Mouse (Mus musculus) hindbrain, embryonic 11.5 days (tissue): ENCODE results near the gene Sema5a. TPM values are rescaled to one million over a fixed set of nuclear protein-coding genes. Genes with fewer than 3 reads are reported as not detected.

Experiments used
- ATAC-seq: fragments of 200-750 bp; cut with Nextera tagmentation; 2 replicates; pipeline ENCODE4 v1.8.0; 2017; ENCODE audit warnings: mild to moderate bottlenecking, moderate TSS enrichment, moderate library complexity; ENCODE audit not compliant: low FRiP score
- DNase-seq: peaks from one replicate; pipeline ENCODE4 v3.0.0-alpha.2; 2015; ENCODE audit warnings: low spot score
- H3K27ac ChIP-seq: fragments of 300-500 bp; sonication (generic); 2 replicates; pipeline ENCODE4 v1.5.1; 2014; ENCODE audit warnings: mild to moderate bottlenecking, low read depth, low read length
- H3K27me3 ChIP-seq: fragments of 300-500 bp; sonication (generic); 2 replicates; pipeline ENCODE4 v1.6.1; 2014; ENCODE audit warnings: mild to moderate bottlenecking, low read length, moderate library complexity, mixed read lengths; ENCODE audit not compliant: control insufficient read depth, insufficient read depth
- H3K36me3 ChIP-seq: fragments of 300-500 bp; sonication (generic); 2 replicates; pipeline ENCODE4 v1.6.1; 2014; ENCODE audit warnings: mild to moderate bottlenecking, low read length, moderate library complexity, mixed read lengths; ENCODE audit not compliant: control insufficient read depth, insufficient read depth
- H3K4me1 ChIP-seq: fragments of 300-500 bp; sonication (generic); replicated peaks from 2 replicates; pipeline ENCODE4 v1.6.1; 2014; ENCODE audit warnings: low read length, mixed read lengths; ENCODE audit not compliant: control insufficient read depth, insufficient read depth
- H3K4me2 ChIP-seq: fragments of 300-500 bp; sonication (generic); replicated peaks from 2 replicates; pipeline ENCODE4 v1.6.1; 2014; ENCODE audit warnings: mild to moderate bottlenecking, low read depth, low read length
- H3K4me3 ChIP-seq: fragments of 300-500 bp; sonication (generic); 2 replicates; pipeline ENCODE4 v1.5.1; 2014; ENCODE audit warnings: low read depth, low read length
- H3K9ac ChIP-seq: fragments of 300-500 bp; sonication (generic); 2 replicates; pipeline ENCODE4 v1.6.1; 2014; ENCODE audit warnings: low read depth, low read length
- H3K9me3 ChIP-seq: fragments of 300-500 bp; sonication (generic); 2 replicates; pipeline ENCODE4 v1.6.1; 2016; ENCODE audit warnings: low read length; ENCODE audit not compliant: control insufficient read depth
- WGBS: fragments of 180-500 bp; shearing (Covaris S2); extraction: QIAGEN DNeasy Blood & Tissue Kit; methylation state at CpG from one replicate; pipeline ENCODE4 v1.1.7; 2014; 5-methylcytosine and 5-hydroxymethylcytosine counted together
- polyA plus RNA-seq: library from polyadenylated mRNA; unstranded; fragments of >200 nt; fragmentation: Nextera tagmentation; extraction: Ambion mirVana; gene quantifications from 2 replicates; pipeline ENCODE4 v1.2.1, GENCODE M21; 2014

The Sema5a gene
- polyA plus RNA-seq, 1 experiment from 2014 or later = 7.5 TPM

GRCm38 (mm10) chr15:32343544-32343943 is 98.9 kb downstream of the Sema5a start:
- 86% methylated on average over 5 of the region's 5 CpGs for WGBS
- Histone ChIP-seq H3K27ac (no peak overlapping the region), H3K4me2 (no peak overlapping the region), H3K36me3 (no peaks in the 10 kb centered on the region), H3K4me3 (no peak overlapping the region), H3K27me3 (no peaks in the 10 kb centered on the region), H3K4me1 (no peaks in the 10 kb centered on the region), H3K9me3 (no peaks in the 10 kb centered on the region), H3K9ac (no peak overlapping the region)
- ATAC-seq = no peak
- no peak for DNase-seq

- no peaks in the 10 kb centered on the region for H3K9me3 ChIP-seq
- DNase-seq (no peak), ATAC-seq (no peak)
- no peaks in the 10 kb centered on the region for H3K4me1 ChIP-seq
- H3K36me3 ChIP-seq = no peaks in the 10 kb centered on the region
- no peak overlapping the region for H3K27ac ChIP-seq
- no peaks in the 10 kb centered on the region for H3K27me3 ChIP-seq
- 93% methylated on average over 5 of the region's 5 CpGs for WGBS
- no peak overlapping the region for H3K9ac ChIP-seq
- H3K4me2 ChIP-seq = no peak overlapping the region
- no peak overlapping the region for H3K4me3 ChIP-seq
Observed at GRCm38 (mm10) chr15:32347315-32347714, 102.7 kb downstream of the Sema5a start.

- H3K27ac ChIP-seq = no peak overlapping the region
- no peak for ATAC-seq
- H3K4me1 ChIP-seq = no peaks in the 10 kb centered on the region
- WGBS = 94% methylated on average over 5 of the region's 5 CpGs
- H3K4me3 ChIP-seq = no peak overlapping the region
- H3K27me3 ChIP-seq = no peaks in the 10 kb centered on the region
- no peaks in the 10 kb centered on the region for H3K36me3 ChIP-seq
- no peak overlapping the region for H3K9ac ChIP-seq
- H3K9me3 ChIP-seq = no peaks in the 10 kb centered on the region
- no peak overlapping the region for H3K4me2 ChIP-seq
- no peak for DNase-seq
Observed at GRCm38 (mm10) chr15:32349276-32349675, 104.7 kb downstream of the Sema5a start.

GRCm38 (mm10) chr15:32352995-32353394 is 108.4 kb downstream of the Sema5a start:
- H3K27me3 ChIP-seq = no peaks in the 10 kb centered on the region
- no peaks in the 10 kb centered on the region for H3K4me1 ChIP-seq
- 33% methylated on average over 8 of the region's 8 CpGs for WGBS
- no peaks in the 10 kb centered on the region for H3K9me3 ChIP-seq
- no peak overlapping the region for H3K4me2 ChIP-seq
- H3K27ac ChIP-seq = no peak overlapping the region
- ATAC-seq = no peak
- no peak for DNase-seq
- no peak overlapping the region for H3K4me3 ChIP-seq
- no peak overlapping the region for H3K9ac ChIP-seq
- no peaks in the 10 kb centered on the region for H3K36me3 ChIP-seq

- ATAC-seq = no peak
- H3K27ac ChIP-seq = no peak overlapping the region
- H3K4me1 ChIP-seq = no peaks in the 10 kb centered on the region
- H3K4me3 ChIP-seq = no peak overlapping the region
- no peak overlapping the region for H3K4me2 ChIP-seq
- no peaks in the 10 kb centered on the region for H3K36me3 ChIP-seq
- 0 out of 2 replicates have a peak overlapping the region, but pooled peaks have one; percentile 16 for H3K9ac ChIP-seq
- H3K27me3 ChIP-seq = no peaks in the 10 kb centered on the region
- H3K9me3 ChIP-seq = no peaks in the 10 kb centered on the region
- DNase-seq = peak; percentile 17
- 24% methylated on average over 5 of the region's 5 CpGs for WGBS
Observed at GRCm38 (mm10) chr15:32353513-32353912, 108.9 kb downstream of the Sema5a start.

GRCm38 (mm10) chr15:32356805-32357204 is 112.2 kb downstream of the Sema5a start:
- Histone ChIP-seq H3K9me3 (no peaks in the 10 kb centered on the region), H3K4me2 (no peak overlapping the region), H3K27me3 (no peaks in the 10 kb centered on the region), H3K4me1 (no peaks in the 10 kb centered on the region), H3K36me3 (no peaks in the 10 kb centered on the region), H3K27ac (no peak overlapping the region), H3K9ac (no peak overlapping the region), H3K4me3 (no peak overlapping the region)
- DNase-seq (no peak), ATAC-seq (no peak)
- 96% methylated on average over 5 of the region's 5 CpGs for WGBS

GRCm38 (mm10) chr15:32367841-32368240 is 123.2 kb downstream of the Sema5a start:
- no peak overlapping the region for H3K27ac ChIP-seq
- no peaks in the 10 kb centered on the region for H3K9me3 ChIP-seq
- DNase-seq (no peak), ATAC-seq (no peak)
- H3K4me1 ChIP-seq = no peaks in the 10 kb centered on the region
- H3K4me2 ChIP-seq = no peak overlapping the region
- no peaks in the 10 kb centered on the region for H3K27me3 ChIP-seq
- H3K9ac ChIP-seq = no peak overlapping the region
- 68% methylated on average over 4 of the region's 4 CpGs for WGBS
- no peak overlapping the region for H3K4me3 ChIP-seq
- no peaks in the 10 kb centered on the region for H3K36me3 ChIP-seq

GRCm38 (mm10) chr15:32370914-32371313 is 126.3 kb downstream of the Sema5a start:
- 88% methylated on average over 6 of the region's 6 CpGs for whole genome bisulfite sequencing
- H3K4me3 ChIP-seq = no peak overlapping the region
- no peak for ATAC-seq
- no peak for DNase-seq
- H3K4me2 ChIP-seq = no peak overlapping the region
- H3K9ac ChIP-seq = no peak overlapping the region
- no peak overlapping the region for H3K27ac ChIP-seq
- H3K4me1 ChIP-seq = no peaks in the 10 kb centered on the region
- no peaks in the 10 kb centered on the region for H3K9me3 ChIP-seq
- H3K36me3 ChIP-seq = no peaks in the 10 kb centered on the region
- H3K27me3 ChIP-seq = no peaks in the 10 kb centered on the region

GRCm38 (mm10) chr15:32371385-32371784 is 126.8 kb downstream of the Sema5a start:
- Histone ChIP-seq H3K4me3 (no peak overlapping the region), H3K4me2 (no peak overlapping the region), H3K27me3 (no peaks in the 10 kb centered on the region), H3K4me1 (no peaks in the 10 kb centered on the region), H3K27ac (no peak overlapping the region), H3K36me3 (no peaks in the 10 kb centered on the region), H3K9ac (no peak overlapping the region), H3K9me3 (no peaks in the 10 kb centered on the region)
- ATAC-seq (no peak), DNase-seq (no peak)
- WGBS = 82% methylated on average over 6 of the region's 6 CpGs
